In the genomic region with DNA sequence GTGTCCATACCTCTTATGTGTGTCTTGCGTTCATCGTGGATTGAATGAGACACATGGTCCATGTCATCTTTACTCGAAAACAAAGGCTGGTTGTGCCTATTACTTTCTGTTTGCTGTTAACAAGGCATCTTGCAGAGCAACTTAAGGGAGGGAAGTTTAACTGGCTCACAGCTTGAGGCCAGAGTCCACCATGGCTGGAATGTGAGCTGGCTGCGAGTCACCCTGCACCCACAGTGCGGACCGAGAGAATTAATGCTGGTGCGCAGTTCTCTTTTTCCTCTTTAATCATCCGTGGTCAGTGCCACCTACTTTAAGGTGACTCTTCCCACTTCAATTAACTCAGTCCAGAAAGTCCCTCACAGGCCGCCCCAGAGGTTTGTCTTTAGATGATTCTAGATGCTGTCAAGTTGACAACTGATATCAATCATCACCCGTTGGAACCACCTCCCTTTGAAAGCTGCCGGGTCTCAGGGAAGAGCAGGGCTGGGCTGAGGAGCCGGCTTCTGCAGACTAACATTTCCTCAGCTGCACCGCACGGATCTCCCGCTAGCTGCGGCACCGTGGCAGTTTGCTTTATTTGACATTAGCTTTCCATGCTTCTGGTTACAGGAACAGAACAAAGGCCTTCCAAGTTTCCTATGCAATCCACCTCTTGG, we compare ENCODE assay signal across 22 mouse cellular contexts. TPM values are rescaled to one million over a fixed set of nuclear protein-coding genes. Genes with fewer than 3 reads are reported as not detected.
DNase-seq lines count a peak whose midpoint lies in the region; ATAC-seq and TF ChIP-seq lines count a peak whose summit lies in the region.
"Had no signal": no experiment of that assay in that cellular context is flagged by ENCODE, and none has a peak within 500 bp of the region (broad histone marks: within the 10 kb centered on the region; RNA-seq: fewer than 3 reads in every experiment).

No protein-coding gene starts in this region.

- no peaks in the 10 kb centered on the region for H3K27me3 ChIP-seq in intestine, embryonic 15.5 days (replicated peaks)
- H3K27me3 ChIP-seq in kidney, postnatal 0 days (ENCODE audit: insufficient read depth, low read length), result 0 out of 2 replicates have a peak, but pooled peaks cover 2% of the 10 kb centered on the region
- no peaks in the 10 kb centered on the region for H3K27me3 ChIP-seq in stomach, embryonic 16.5 days (ENCODE audit: control insufficient read depth, insufficient read depth, low read length)
- peaks cover 5% of the 10 kb centered on the region for H3K27me3 ChIP-seq in forebrain, embryonic 10.5 days (ENCODE audit: poor library complexity, severe bottlenecking)
- H3K27me3 ChIP-seq: forebrain, embryonic 13.5 days; limb, embryonic 12.5 days; midbrain, embryonic 15.5 days; stomach, embryonic 15.5 days had no signal

- ATAC-seq in intestine, embryonic 15.5 days, result peak; percentile 83
- peak; percentile 63 for ATAC-seq in kidney, postnatal 0 days (replicated peaks; ENCODE audit: low FRiP score, low read depth)
- peak; percentile 36; the same call in 1 of the 2 replicates for ATAC-seq in stomach, embryonic 16.5 days (ENCODE audit: insufficient read depth, low FRiP score)
- ATAC-seq: CD4-positive, CD25-positive, alpha-beta regulatory T cell, adult 4 months; forebrain, embryonic 13.5 days; liver, embryonic 12.5 days; midbrain, embryonic 15.5 days had no signal

- H3K4me1 ChIP-seq in intestine, embryonic 15.5 days (replicated peaks), result 0 out of 2 replicates have a peak, but pooled peaks cover 5% of the 10 kb centered on the region
- H3K4me1 ChIP-seq in kidney, postnatal 0 days (replicated peaks; ENCODE audit: insufficient read depth, low read length), result no peaks in the 10 kb centered on the region
- H3K4me1 ChIP-seq in stomach, embryonic 16.5 days (ENCODE audit: control insufficient read depth, insufficient read depth, low read length), result no peaks in the 10 kb centered on the region
- H3K4me1 ChIP-seq in forebrain, embryonic 10.5 days, result no peaks in the 10 kb centered on the region
- H3K4me1 ChIP-seq: forebrain, embryonic 13.5 days; liver, embryonic 12.5 days; megakaryocyte, embryonic 14.5 days; midbrain, embryonic 15.5 days; stomach, embryonic 15.5 days had no signal

- WGBS in intestine, embryonic 15.5 days, result 36% methylated on average over 17 of the region's 17 CpGs
- WGBS in kidney, postnatal 0 days, result 45% methylated on average over 17 of the region's 17 CpGs
- WGBS in stomach, embryonic 16.5 days, result 34% methylated on average over 17 of the region's 17 CpGs
- 72% methylated on average over 17 of the region's 17 CpGs for WGBS in forebrain, embryonic 10.5 days

- peak; percentile 11 for DNase-seq in embryo, embryonic 11 days
- DNase-seq in embryo, embryonic 10.5 days (ENCODE audit: low spot score), result no peak
- no peak for DNase-seq in kidney, postnatal 0 days (ENCODE audit: low spot score)
- DNase-seq in layer of hippocampus, adult 9-11 months, result no peak
- no peak for DNase-seq in natural killer cell, adult 2 months (ENCODE audit: low spot score in 2 of 2)
- DNase-seq in forebrain, embryonic 10.5 days (ENCODE audit: extremely low spot score, low spot score), result no peak
- DNase-seq: adrenal gland, postnatal 36 days; cerebellum, adult 11-12 months; cerebellum, postnatal 36 days; gastrocnemius, postnatal 10 days; lung, adult 2 months; retina, postnatal 1 day; thymus, postnatal 25 days had no signal

- H3K36me3 ChIP-seq in intestine, embryonic 15.5 days, result no peaks in the 10 kb centered on the region
- H3K36me3 ChIP-seq in kidney, postnatal 0 days (ENCODE audit: insufficient read depth, low read length), result no peaks in the 10 kb centered on the region
- H3K36me3 ChIP-seq in stomach, embryonic 16.5 days (ENCODE audit: control insufficient read depth, insufficient read depth, low read length), result no peaks in the 10 kb centered on the region
- no peaks in the 10 kb centered on the region for H3K36me3 ChIP-seq in forebrain, embryonic 10.5 days (replicated peaks)
- H3K36me3 ChIP-seq: limb, embryonic 12.5 days; liver, embryonic 12.5 days; midbrain, embryonic 15.5 days; stomach, embryonic 15.5 days had no signal

- H3K4me2 ChIP-seq in intestine, embryonic 15.5 days (replicated peaks), result peak overlapping the region; percentile 41
- H3K4me2 ChIP-seq in kidney, postnatal 0 days (ENCODE audit: low read length), result no peak overlapping the region
- no peak overlapping the region for H3K4me2 ChIP-seq in stomach, embryonic 16.5 days (ENCODE audit: low read depth, low read length)
- H3K4me2 ChIP-seq: forebrain, embryonic 13.5 days; limb, embryonic 12.5 days; liver, embryonic 12.5 days; midbrain, embryonic 15.5 days; stomach, embryonic 15.5 days had no signal

- no peak for TF ChIP-seq CTCF in kidney, postnatal 0 days (IDR thresholded peaks at IDR 0.05; ENCODE audit: low read depth)

- H3K9me3 ChIP-seq in intestine, embryonic 15.5 days, result no peaks in the 10 kb centered on the region
- no peaks in the 10 kb centered on the region for H3K9me3 ChIP-seq in kidney, postnatal 0 days (replicated peaks; ENCODE audit: low read length)
- no peaks in the 10 kb centered on the region for H3K9me3 ChIP-seq in stomach, embryonic 16.5 days (replicated peaks; ENCODE audit: control insufficient read depth, low read length)
- no peaks in the 10 kb centered on the region for H3K9me3 ChIP-seq in forebrain, embryonic 10.5 days
- H3K9me3 ChIP-seq: forebrain, embryonic 13.5 days; limb, embryonic 12.5 days; liver, embryonic 12.5 days; megakaryocyte, embryonic 14.5 days; midbrain, embryonic 15.5 days; stomach, embryonic 15.5 days had no signal

- H3K9ac ChIP-seq in intestine, embryonic 15.5 days, result no peak overlapping the region
- H3K9ac ChIP-seq in kidney, postnatal 0 days (ENCODE audit: low read depth, low read length), result no peak overlapping the region
- no peak overlapping the region for H3K9ac ChIP-seq in stomach, embryonic 16.5 days (ENCODE audit: low read length)
- H3K9ac ChIP-seq: forebrain, embryonic 13.5 days; limb, embryonic 12.5 days; liver, embryonic 12.5 days; midbrain, embryonic 15.5 days; stomach, embryonic 15.5 days had no signal

- no peak overlapping the region for H3K27ac ChIP-seq in intestine, embryonic 15.5 days
- no peak overlapping the region for H3K27ac ChIP-seq in kidney, postnatal 0 days
- no peak overlapping the region for H3K27ac ChIP-seq in stomach, embryonic 16.5 days (ENCODE audit: low read length)
- no peak overlapping the region for H3K27ac ChIP-seq in forebrain, embryonic 10.5 days
- H3K27ac ChIP-seq: forebrain, embryonic 13.5 days; limb, embryonic 12.5 days; liver, embryonic 12.5 days; midbrain, embryonic 15.5 days; stomach, embryonic 15.5 days had no signal

- H3K4me3 ChIP-seq in intestine, embryonic 15.5 days (replicated peaks), result no peak overlapping the region
- H3K4me3 ChIP-seq in kidney, postnatal 0 days (replicated peaks; ENCODE audit: low read depth, low read length), result no peak overlapping the region
- no peak overlapping the region for H3K4me3 ChIP-seq in stomach, embryonic 16.5 days (replicated peaks; ENCODE audit: low read length)
- no peak overlapping the region for H3K4me3 ChIP-seq in forebrain, embryonic 10.5 days
- H3K4me3 ChIP-seq: forebrain, embryonic 13.5 days; limb, embryonic 12.5 days; liver, embryonic 12.5 days; megakaryocyte, embryonic 14.5 days; midbrain, embryonic 15.5 days; stomach, embryonic 15.5 days had no signal

RNA-seq across cellular contexts. Expression of a gene that starts 6.3 kb away (rescaled TPM):
- 20.0 and 20.3 TPM in 2 replicates for polyA plus RNA-seq in intestine, embryonic 15.5 days (2015; fragmentation: Nextera tagmentation; extraction: Ambion mirVana)
- polyA plus RNA-seq in kidney, postnatal 0 days (2015; fragmentation: Nextera tagmentation; extraction: Ambion mirVana), result 17.6 and 19.7 TPM in 2 replicates
- 83.5 and 110 TPM in 2 replicates for polyA plus RNA-seq in stomach, embryonic 16.5 days (2015; fragmentation: Nextera tagmentation; extraction: Ambion mirVana)
- 2.1 and 2.2 TPM in 2 replicates for polyA plus RNA-seq in forebrain, embryonic 10.5 days (2016; fragmentation: Nextera tagmentation; extraction: Ambion mirVana)
- polyA plus RNA-seq: CD4-positive, CD25-positive, alpha-beta regulatory T cell, adult 4 months had no signal
